Mouse (Mus musculus) small intestine, adult 2 months (tissue): Measurements from ENCODE around the gene Kdsr.
A peak's percentile ranks its signal among the peaks of the same experiment; 100 is the strongest.

Experiments
- CTCF ChIP-seq: fragments of 200-500 bp; IDR thresholded peaks from 2 replicates; pipeline ENCODE4 v1.5.1; 2012; ENCODE audit warnings: low read depth, mild to moderate bottlenecking, control low read depth, inconsistent platforms, low read length, moderate library complexity, mixed read lengths; ENCODE audit not compliant: insufficient replicate concordance, insufficient read length; ENCODE audit errors: extremely low read depth
- POLR2A ChIP-seq: fragments of 200-500 bp; IDR thresholded peaks from 2 replicates; pipeline ENCODE4 v1.6.1; 2012; ENCODE audit warnings: low read depth, mild to moderate bottlenecking, control low read depth, inconsistent platforms, low read length, moderate library complexity

DNA sequence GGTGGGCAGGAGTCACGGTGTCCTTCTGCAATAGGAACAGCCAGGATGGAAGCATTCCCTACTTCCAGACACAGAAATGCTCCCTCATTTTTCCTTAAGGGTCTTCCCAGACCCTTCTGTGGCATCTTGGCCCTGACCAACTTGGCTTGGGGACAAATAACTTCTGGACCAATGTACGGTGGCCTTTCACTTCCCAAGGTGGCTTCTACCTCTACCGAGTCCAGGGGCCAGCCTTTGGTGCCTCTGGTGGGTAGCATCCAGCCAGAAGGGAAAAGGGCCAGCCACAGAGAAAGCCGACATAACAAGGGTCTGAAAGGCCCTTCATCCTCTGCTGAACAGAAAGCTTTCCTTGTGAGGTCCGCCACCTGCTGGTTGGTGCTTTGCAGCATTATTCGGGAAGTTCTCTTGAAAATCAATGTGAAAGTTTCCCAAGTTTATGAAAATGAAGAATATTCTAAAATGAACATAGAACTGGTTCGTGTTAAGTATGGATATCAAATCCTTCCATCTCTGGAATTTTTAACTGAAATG, 42.4 kb downstream of the Kdsr start:
- TF ChIP-seq CTCF (peak; percentile 72; the same call in 1 of the 2 replicates), POLR2A (no peak)
